Mouse (Mus musculus) ES-E14 (cell line): ENCODE results near the gene Gm11084. TPM values are rescaled to one million over a fixed set of nuclear protein-coding genes. Genes with fewer than 3 reads are reported as not detected.

Source experiments
- DNase-seq: peaks from one replicate; pipeline ENCODE4 v3.0.0-alpha.2; 2013; ENCODE audit warnings: low read depth, low spot score
- H3K27ac ChIP-seq: 2 replicates; pipeline ENCODE4 v1.5.1; 2012; ENCODE audit warnings: low read depth, mild to moderate bottlenecking, low read length, moderate library complexity, mixed read lengths; ENCODE audit not compliant: poor library complexity, insufficient read depth, severe bottlenecking
- H3K36me3 ChIP-seq: 2 replicates; pipeline ENCODE4 v1.6.1; 2012; ENCODE audit warnings: mild to moderate bottlenecking, low read length, moderate library complexity, mixed read lengths; ENCODE audit not compliant: control insufficient read depth, poor library complexity, insufficient read depth, severe bottlenecking
- H3K4me1 ChIP-seq, 2 experiments: fragments of 150-350 bp in 1 of 2; sonication (generic) in 1 of 2; 2 replicates each; pipeline ENCODE4 v1.6.1; 2012; ENCODE audit warnings: low read length in 2 of 2, mild to moderate bottlenecking in 1 of 2, mixed read lengths in 1 of 2; ENCODE audit not compliant: control insufficient read depth in 2 of 2, insufficient read depth in 2 of 2, poor library complexity in 1 of 2
- H3K4me3 ChIP-seq, 2 experiments: fragments of 150-350 bp in 1 of 2; sonication (generic) in 1 of 2; 2 replicates each; pipeline ENCODE4 v1.5.1; 2012; ENCODE audit warnings: low read length in 2 of 2, low read depth in 1 of 2, mild to moderate bottlenecking in 1 of 2, mixed read lengths in 1 of 2; ENCODE audit not compliant: insufficient read depth in 1 of 2, poor library complexity in 1 of 2, severe bottlenecking in 1 of 2
- H3K9ac ChIP-seq: 2 replicates; pipeline ENCODE4 v1.6.1; 2012; ENCODE audit warnings: low read depth, mild to moderate bottlenecking, low read length, mixed read lengths; ENCODE audit not compliant: poor library complexity, insufficient read depth, severe bottlenecking
- H3K9me3 ChIP-seq: fragments of 150-350 bp; sonication (generic); 2 replicates; pipeline ENCODE4 v1.6.1; 2012; ENCODE audit warnings: low read depth, mild to moderate bottlenecking, low read length; ENCODE audit not compliant: control insufficient read depth, insufficient read depth
- CHD2 ChIP-seq: IDR thresholded peaks from 2 replicates; pipeline ENCODE4 v1.6.1; 2014; ENCODE audit warnings: mild to moderate bottlenecking, low read depth, low read length, inconsistent platforms
- HCFC1 ChIP-seq: IDR thresholded peaks from 2 replicates; pipeline ENCODE4 v1.6.1; 2012; ENCODE audit warnings: low read length, inconsistent platforms, borderline replicate concordance; ENCODE audit not compliant: insufficient read depth
- MAFK ChIP-seq: IDR thresholded peaks from 2 replicates; pipeline ENCODE4 v1.6.1; 2014; ENCODE audit warnings: mild to moderate bottlenecking, low read depth, low read length, inconsistent platforms; ENCODE audit not compliant: insufficient read depth
- ZC3H11A ChIP-seq: IDR thresholded peaks from 2 replicates; pipeline ENCODE4 v1.6.1; 2012; ENCODE audit warnings: low read depth, mild to moderate bottlenecking, inconsistent platforms, low read length, borderline replicate concordance
- ZNF384 ChIP-seq: IDR thresholded peaks from 2 replicates; pipeline ENCODE4 v1.6.1; 2012; ENCODE audit warnings: low read depth, low read length, inconsistent platforms
- in situ Hi-C, 2 experiments: fragments of 600-800 bp; cut with MboI; formaldehyde crosslinking; loops; one replicate each; pipeline ENCODE4 v1.15.1; 2025; ENCODE audit warnings: low sequenced_read_pairs in 2 of 2, inconsistent platforms in 1 of 2; ENCODE audit not compliant: unreplicated experiment in 2 of 2
- total RNA-seq: library from RNA; depleted of rRNA; stranded (reverse); fragments of 300-350 nt; gene quantifications from 2 replicates; pipeline ENCODE4 v1.2.3, GENCODE M21; 2012; rRNA removed

The Gm11084 gene
- total RNA-seq, 1 experiment, result not detected

DNA sequence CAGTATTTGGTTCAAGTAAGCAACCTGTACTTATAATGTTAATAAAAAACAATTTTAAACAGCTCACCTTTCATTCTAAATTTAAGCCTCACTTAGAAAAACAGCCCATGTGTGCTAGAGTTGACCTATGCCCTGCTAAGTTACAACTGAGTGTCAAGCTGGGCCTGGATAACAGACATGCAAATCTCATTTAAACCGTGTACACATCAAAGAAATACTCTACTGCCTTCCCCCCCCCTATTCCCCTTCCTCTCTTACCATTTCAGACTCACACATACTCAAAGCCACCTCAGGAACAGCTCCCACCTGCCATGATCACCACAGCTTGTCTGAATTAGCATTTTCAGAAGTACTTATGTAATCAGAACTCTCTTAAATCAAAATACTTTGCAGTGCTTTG lies 50.6 kb downstream of the Gm11084 start:
- Histone ChIP-seq H3K4me1 (peaks cover 4 to 7% of the 10 kb centered on the region in 2 experiments; a peak in 2 of 4 replicates), H3K9ac (no peak overlapping the region), H3K36me3 (peaks cover 4% of the 10 kb centered on the region), H3K27ac (no peak overlapping the region), H3K9me3 (no peaks in the 10 kb centered on the region), H3K4me3 (no peak overlapping the region)
- in situ Hi-C loops, result no loop called here
- TF ChIP-seq ZC3H11A (no peak), CHD2 (no peak), MAFK (no peak), ZNF384 (no peak), HCFC1 (no peak)
- DNase-seq, result no peak

DNA sequence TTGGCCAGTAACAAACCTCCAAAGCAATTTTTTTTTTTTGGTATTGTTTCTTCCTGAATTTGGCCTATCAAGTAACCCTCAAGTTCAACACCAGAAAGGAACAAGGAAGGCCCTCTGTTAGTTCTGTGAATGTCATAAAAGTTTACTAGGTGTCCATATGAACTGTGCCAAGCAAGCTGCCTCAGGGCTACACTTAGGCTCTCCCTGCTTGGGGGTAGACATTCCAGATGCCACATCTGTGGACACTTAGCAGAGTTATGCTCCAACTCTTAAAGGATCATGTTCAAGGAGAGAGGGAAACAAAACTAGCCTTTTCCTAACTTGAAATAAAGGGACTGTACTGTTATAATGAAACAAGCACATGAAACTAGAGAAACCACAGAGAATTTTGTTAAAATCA lies 54.3 kb downstream of the Gm11084 start:
- no peak overlapping the region for H3K9ac ChIP-seq
- in situ Hi-C loops, result no loop called here
- H3K36me3 ChIP-seq, result peaks cover 2% of the 10 kb centered on the region
- H3K4me3 ChIP-seq, result no peak overlapping the region
- H3K27ac ChIP-seq, result no peak overlapping the region
- no peak for DNase-seq
- no peak for TF ChIP-seq CHD2
- no peak for TF ChIP-seq ZNF384
- TF ChIP-seq MAFK, result no peak
- TF ChIP-seq HCFC1, result no peak
- TF ChIP-seq ZC3H11A, result no peak
- peaks cover 4 to 7% of the 10 kb centered on the region in 2 experiments; a peak in 2 of 4 replicates for H3K4me1 ChIP-seq
- H3K9me3 ChIP-seq, result no peaks in the 10 kb centered on the region

DNA sequence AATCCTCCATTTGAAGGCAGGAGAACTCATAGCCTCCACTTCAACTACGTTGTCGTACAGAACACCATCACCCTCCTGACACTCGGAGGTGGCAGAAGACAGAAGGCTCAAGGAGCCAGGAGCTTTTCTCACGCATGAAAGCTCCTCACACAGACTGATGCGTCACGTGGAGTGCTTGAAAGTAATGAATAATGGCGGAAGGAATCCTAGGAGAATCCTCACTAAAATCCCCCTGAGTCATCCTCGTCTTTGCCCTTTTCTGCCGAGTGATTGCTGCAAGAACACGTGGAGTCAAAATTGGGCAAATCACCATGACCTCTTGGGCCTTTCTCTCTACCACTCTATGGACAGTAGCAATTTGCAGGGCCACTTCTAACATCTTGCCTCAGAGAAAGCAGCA lies 61.5 kb downstream of the Gm11084 start:
- Histone ChIP-seq H3K4me1 (no peaks in the 10 kb centered on the region), H3K36me3 (no peaks in the 10 kb centered on the region), H3K4me3 (no peak overlapping the region), H3K9ac (no peak overlapping the region), H3K27ac (no peak overlapping the region), H3K9me3 (no peaks in the 10 kb centered on the region)
- in situ Hi-C loops, result no loop called here
- TF ChIP-seq MAFK, result no peak
- no peak for TF ChIP-seq CHD2
- no peak for TF ChIP-seq ZNF384
- no peak for TF ChIP-seq HCFC1
- no peak for TF ChIP-seq ZC3H11A
- no peak for DNase-seq

Other genes starting within 250 kb of the Gm11084 start
- 52.8 and 60.6 TPM in 2 replicates for gene Sp3, start 6.3 kb downstream of the Gm11084 start, total RNA-seq
- 61.5 and 90.5 TPM in 2 replicates for gene Ola1, start 232.2 kb upstream of the Gm11084 start, total RNA-seq